Mouse (Mus musculus): Measurements from ENCODE around the gene Sstr3.

Gene Sstr3

GRCm38 (mm10) chr15:78494968-78495406 lies 49.5 kb downstream of the Sstr3 start, which contains the start of gene Il2rb:
Il2rb (minus strand) TSS chr15:78495271.
- DNase-seq: no peak

GRCm38 (mm10) chr15:78493401-78494010 lies 51.0 kb downstream of the Sstr3 start:
- DNase-seq: no peak

- no peak for DNase-seq
These were observed 53.2 kb downstream of the Sstr3 start for GRCm38 (mm10) chr15:78491301-78491700.

- DNase-seq: no peak
These were observed 54.6 kb downstream of the Sstr3 start for GRCm38 (mm10) chr15:78489906-78490305.

GRCm38 (mm10) chr15:78489248-78489647 lies 55.2 kb downstream of the Sstr3 start:
- no peak for DNase-seq

- DNase-seq: no peak
These were observed 57.4 kb downstream of the Sstr3 start for GRCm38 (mm10) chr15:78487066-78487465.

Data from heart, adult 11 months (tissue).